Mouse (Mus musculus): ENCODE data around the gene 6430571L13Rik.
A peak's percentile ranks its signal among the peaks of the same experiment; 100 is the strongest.
"Not testable (repeated sequence)": the region's sequence is repeated elsewhere in the genome, so short reads cannot be mapped to it uniquely, and the experiment has no call there.

Gene 6430571L13Rik

DNA sequence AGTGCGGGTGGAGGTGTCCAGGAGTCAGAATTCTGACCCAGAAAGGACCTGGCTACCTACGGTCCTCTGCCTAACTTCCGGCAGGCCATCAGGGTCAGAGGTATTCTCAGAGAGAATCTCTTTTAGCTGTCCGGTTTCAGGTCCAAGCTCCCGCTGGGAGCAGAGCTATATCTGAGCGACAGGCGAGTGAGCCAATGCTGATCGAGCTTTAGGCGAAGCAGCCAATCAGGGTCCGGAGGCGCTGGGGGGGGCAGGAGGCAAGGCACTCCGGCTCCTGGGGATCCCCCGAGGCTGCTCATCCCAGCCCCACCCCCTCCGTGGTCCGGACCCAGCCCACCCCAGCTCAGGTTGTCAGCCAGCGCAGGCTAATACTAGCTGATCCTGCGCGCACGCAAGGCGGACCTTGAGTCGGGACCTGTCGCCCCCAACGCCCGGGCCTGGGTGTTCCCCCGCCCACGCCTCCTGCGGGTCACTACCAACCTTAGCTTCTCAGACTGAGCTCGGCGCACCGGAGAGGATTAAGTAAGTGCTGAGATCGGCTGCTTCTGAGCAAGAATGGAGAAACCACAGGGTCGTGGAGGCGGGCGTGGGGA, at the start of gene 6430571L13Rik:
TSS of gene 6430571L13Rik (plus strand) at position 336 of the 593 bp plus-strand sequence.
- DNase-seq (ENCODE audit: low read depth) = peak; percentile 63

DNA sequence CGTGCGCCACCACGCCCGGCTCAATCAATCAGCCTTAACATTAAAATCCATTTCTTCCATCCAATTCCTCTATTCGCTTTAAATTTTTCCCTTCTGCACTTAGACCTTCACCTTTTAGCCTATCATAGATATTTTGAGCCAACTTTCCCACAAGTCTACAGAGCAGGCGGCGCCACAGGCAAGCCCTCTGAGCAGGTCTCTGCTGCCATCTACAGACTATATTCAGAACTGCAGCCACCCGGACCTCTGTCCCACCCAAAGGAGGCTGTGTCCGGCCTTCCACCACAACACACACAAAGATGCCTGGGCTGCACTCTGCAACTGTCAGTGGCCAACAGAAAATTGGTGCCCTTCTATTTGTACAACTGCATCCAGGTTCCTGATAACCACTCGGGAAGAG, 49.5 kb upstream of the 6430571L13Rik start:
- no peak for DNase-seq (ENCODE audit: low read depth)

DNA sequence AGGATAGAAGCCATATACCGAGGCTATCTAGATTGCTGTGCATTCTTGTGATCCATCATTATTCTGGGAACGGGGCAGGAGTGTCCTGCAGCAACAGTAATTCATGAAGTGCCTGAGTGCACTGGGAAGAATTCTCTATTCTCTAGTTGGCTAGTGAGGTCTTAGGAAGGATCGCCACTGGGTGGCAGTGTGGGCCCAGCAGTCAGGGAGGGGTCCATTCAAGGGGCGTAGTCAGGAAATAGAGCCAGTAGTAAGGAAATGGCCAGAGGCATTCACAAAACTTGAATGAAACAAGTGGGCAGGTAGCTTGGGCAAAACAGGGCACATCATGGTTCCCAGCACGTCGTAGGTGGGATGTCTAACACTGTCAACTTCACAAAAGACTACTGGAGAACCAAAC, 46.2 kb upstream of the 6430571L13Rik start:
- no peak for DNase-seq (ENCODE audit: low read depth)

DNA sequence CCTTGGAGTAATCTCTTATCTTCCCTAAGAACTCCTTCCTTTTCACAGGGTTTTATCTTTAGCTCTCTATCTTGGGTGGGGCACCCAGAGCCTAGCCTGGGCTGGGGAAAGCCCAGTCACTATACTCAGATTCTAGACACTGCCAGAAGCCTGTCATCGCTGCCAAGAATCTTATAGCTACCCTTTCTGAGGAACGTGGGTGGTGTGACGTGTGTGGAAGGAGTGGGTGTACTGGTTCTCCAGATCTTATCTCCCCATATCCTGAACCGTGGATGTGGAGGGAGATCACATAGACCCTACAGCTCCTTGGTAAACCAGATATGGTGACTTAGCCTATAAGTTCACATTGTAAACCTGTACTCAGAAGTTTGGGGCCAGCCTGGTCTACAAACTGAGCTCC, 44.8 kb upstream of the 6430571L13Rik start:
- DNase-seq (ENCODE audit: low read depth) = no peak

DNA sequence AAGGTAGTCTGAATTCAATTTTAAA, 44.6 kb upstream of the 6430571L13Rik start, which contains the start of gene Cish:
TSS of gene Cish (plus strand) at position 11 of the 25 bp plus-strand sequence.
- DNase-seq (ENCODE audit: low read depth) = no peak

DNA sequence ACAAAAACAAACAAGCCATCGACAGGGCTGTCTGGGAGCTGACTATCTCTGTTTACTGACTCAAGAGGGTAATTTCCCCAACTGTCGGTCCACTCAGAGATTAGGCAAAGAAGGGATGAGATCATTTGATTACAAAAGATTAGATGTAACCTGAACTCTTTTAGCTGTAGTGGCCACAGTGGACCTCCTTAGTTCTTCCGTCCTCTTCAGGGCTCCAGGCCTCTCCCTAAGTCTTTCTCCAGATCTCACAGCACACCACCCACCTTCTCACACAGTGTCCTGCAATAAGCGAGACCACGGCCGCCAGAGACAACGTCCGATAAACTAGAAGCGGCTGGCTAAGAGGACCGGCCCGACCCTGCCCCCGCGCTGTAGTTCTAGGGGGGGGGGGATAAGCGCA, 44.4 kb upstream of the 6430571L13Rik start:
- no peak for DNase-seq (ENCODE audit: low read depth)

DNA sequence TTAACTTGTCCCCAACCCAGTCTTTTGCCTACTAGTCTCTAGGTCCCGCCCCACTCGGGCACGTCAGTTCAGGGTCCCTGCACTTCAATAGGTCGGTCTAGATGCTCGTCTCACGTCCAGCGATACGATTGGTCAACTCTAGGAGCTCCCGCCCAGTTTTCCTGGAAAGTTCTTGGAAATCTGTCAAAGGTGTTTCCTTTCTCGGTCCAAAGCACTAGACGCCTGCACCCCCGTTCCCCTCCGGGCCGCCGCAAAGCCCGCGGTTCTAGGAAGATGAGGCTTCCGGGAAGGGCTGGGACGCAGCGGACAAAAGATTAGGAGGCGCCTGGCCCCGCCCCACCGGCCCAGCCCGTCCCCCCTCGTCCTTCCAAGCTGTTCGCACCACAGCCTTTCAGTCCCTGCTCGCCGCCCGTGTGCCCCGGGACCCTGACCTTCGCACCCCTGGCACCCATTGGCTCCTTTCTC, 43.9 kb upstream of the 6430571L13Rik start:
- peak; percentile 78 for DNase-seq (ENCODE audit: low read depth)

DNA sequence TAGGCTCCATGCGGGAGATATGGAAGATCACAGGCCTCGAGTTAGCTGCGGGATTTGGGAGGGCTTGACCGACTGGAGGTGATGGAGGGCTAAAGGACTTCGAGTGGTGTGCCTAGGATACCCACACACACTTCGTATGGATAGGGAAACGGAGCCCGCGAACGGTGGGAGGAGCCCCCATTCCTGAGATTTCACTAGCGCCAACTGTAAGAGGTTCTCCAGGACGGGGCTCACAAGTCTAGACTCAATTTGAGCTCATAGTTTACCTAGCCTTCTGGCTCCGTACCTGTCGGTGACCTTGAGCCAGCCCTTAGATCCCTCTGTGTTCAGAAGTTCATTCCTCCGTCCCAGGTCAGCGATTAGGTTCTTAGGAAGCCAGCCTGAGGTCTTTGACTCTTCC, 43.3 kb upstream of the 6430571L13Rik start:
- DNase-seq (ENCODE audit: low read depth) = no peak

DNA sequence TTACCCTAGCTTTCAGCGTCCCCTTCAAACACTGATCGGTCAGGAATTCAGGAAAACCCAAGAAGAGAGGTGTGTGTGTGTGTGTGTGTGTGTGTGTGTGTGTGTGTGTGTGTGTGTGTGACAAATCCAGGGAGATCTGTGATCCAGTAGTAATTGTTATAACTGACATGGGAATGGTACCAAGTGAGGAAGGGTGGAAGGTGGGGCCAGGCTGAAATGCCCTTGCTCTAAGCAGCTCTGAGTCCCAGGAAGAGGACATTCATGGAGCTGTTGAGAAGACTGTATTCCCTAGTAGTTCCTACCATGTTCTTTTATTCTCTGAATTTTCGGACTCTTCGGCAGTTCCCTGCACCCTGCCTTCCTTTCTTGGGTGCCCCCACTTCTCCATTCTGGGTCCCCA, 42.7 kb upstream of the 6430571L13Rik start:
- no peak for DNase-seq (ENCODE audit: low read depth)

DNA sequence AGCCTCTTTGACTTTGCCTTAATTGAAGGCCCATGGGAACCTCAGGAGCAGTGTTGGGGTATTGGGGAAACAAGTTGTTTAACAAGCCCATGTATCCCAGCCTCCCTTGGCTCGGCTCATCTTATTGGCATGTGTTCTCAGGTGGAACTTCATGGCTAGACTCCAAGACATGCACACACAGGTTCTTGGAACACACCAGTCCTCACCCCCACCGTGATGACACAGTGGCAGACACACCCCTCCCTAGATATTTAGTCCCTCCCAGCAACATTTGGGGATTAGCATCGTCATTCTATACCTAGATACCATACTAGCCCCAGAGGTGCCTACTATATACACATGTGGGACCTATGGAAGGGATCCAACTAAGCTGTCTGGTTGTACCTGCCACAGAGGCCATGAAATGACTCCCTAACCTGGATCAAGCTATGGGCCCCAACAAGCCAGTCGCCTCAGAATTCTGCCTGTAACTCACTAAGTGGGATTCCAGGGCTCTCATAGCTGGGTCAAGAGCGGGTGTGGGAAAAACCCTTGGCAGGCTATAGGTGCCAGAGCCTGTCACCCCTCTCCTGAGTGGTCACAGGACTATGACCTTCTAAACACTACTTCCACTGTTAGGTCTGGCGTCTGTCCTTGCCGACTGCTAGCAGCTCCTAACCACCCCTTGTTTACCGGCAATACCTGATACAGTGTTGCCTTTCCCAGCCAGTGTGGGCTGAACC, 42.2 kb upstream of the 6430571L13Rik start:
- DNase-seq (ENCODE audit: low read depth) = no peak

DNA sequence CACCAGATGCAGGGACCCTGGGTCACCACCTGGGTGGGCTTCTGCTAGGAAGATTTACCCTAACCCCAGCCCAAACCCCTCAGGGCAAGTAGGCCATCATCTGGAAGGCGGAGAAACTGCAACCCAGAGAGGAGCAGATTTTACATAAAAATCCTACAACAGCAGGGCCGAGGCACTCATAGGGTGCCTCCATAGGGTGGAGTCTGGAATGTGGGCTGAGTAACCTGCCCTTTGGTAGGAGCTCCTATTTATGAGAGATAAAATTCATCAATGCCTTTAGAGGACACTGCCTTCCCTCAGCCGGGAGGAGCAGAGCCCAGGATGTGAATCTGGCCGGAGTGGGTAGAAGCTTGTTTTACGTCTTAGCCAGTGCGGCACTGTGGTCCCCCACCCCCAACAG, 41.5 kb upstream of the 6430571L13Rik start:
- no peak for DNase-seq (ENCODE audit: low read depth)

DNA sequence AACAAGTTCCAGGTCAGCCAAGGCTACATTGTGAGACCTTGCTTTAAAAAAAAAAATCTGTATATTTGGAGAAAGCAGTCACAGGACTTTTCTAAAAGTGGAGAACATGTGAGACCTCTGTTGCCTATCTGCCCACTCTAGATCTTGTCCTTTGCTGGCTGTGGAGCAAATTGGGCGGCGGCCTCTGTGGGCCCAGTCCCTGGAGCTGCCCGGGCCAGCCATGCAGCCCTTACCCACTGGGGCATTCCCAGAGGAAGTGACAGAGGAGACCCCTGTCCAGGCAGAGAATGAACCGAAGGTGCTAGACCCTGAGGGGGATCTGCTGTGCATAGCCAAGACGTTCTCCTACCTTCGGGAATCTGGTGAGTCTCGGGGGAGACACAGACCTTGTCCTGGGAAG, 40.6 kb upstream of the 6430571L13Rik start:
- no peak for DNase-seq (ENCODE audit: low read depth)

DNA sequence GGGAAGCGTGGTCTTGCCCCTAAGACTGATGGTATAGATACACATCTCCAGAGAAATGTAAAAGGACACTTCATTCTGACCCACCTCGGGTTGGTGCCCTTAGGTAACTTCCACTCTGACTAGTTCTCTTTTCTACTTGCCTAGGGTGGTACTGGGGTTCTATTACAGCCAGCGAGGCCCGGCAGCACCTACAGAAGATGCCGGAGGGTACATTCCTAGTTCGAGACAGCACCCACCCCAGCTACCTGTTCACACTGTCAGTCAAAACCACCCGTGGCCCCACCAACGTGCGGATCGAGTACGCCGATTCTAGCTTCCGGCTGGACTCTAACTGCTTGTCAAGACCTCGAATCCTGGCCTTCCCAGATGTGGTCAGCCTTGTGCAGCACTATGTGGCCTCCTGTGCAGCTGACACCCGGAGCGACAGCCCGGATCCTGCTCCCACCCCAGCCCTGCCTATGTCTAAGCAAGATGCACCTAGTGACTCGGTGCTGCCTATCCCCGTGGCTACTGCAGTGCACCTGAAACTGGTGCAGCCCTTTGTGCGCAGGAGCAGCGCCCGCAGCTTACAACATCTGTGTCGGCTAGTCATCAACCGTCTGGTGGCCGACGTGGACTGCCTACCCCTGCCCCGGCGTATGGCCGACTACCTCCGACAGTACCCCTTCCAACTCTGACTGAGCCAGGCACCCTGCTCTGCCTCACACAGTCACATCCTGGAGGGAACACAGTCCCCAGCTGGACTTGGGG, 40.0 kb upstream of the 6430571L13Rik start:
- no peak for DNase-seq (ENCODE audit: low read depth)

DNA sequence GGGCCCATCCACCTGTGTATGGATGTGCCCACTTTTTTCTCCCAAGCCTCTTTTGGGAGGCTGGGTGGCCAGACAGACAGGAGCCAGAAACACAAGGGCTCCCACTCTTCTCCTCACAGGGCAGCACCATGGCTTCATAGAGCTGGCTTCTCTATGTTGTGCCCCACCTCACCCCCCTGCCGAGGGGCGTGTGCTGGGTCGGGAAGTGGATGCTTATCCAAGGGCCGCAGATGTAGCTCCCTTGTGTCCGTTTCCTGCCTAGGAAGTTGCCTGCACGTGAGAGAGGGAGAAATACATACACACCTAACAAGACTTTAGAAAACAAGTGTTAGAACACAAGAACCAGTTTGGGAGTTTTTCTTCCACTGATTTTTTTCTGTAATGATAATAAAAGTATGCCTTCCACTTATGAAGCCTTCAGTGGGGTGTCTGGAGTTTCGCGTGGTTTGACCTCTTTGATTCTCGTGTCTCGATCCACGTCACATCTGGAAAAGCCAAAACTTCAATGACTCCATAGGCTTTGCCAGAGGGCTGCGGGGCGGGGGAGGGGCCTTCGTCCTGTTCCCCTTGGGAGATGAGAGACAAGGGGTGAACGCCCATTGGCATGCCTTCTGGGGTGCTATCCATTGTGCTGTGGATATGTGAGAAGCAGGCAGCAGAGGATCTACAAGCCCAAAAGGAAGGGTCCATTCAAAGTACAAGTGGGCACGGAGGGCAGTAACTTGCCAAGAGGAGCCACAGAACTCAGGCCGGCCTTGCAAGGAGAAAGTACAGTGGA, 38.7 kb upstream of the 6430571L13Rik start:
- DNase-seq (ENCODE audit: low read depth) = no peak

DNA sequence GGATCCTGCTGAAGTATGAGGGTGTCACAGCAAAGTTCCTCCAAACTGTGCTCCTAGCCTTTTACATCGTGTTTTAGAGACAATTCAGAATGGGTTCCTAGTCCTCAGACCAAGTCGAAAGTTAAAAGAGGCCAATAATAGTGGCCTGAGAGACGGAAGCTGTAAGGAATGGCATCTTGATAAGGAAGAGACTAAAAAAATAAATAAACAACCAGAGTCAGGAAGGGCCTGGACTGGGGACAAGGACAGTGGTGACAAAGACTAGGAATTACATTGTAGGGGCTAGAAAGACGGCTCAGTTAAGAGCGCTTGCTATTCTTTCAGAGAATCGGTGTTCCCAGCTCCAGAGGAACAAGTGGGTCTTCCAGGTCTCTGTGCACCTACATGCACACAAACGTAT, 37.8 kb upstream of the 6430571L13Rik start:
- DNase-seq (ENCODE audit: low read depth) = no peak

DNA sequence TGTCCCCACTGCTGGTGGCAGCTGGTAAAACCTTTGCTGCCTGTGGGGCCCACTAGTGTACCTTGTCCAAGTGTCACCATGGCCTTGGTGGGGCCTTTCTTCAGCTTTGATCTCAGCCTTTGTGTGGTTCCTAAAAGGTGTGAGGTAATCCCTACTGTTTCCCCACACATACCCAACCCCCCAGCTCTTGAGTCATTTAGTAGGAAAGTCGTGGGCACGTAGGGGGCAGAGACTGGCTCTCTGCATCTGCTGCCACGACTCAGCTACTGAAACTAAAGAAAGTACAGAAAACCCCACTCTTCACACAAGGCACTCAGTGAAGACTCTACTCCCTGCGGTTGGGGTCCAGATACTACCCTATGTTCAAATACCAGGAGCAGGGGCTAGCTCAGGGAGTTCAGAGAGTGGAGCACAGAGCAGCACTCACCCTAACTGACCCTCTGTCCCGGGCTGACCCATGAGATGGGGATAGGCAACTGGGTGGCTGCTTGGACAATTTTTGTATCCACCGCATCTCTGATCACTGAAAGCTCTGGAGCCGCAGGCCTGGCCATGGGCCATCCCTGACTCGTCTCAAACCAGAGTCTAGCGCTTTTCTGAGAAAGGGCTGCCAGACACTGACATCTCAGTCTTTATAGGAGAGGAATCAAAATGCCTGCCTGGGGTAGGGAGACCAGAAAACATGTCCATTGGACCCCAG, 37.1 kb upstream of the 6430571L13Rik start:
- no peak for DNase-seq (ENCODE audit: low read depth)

DNA sequence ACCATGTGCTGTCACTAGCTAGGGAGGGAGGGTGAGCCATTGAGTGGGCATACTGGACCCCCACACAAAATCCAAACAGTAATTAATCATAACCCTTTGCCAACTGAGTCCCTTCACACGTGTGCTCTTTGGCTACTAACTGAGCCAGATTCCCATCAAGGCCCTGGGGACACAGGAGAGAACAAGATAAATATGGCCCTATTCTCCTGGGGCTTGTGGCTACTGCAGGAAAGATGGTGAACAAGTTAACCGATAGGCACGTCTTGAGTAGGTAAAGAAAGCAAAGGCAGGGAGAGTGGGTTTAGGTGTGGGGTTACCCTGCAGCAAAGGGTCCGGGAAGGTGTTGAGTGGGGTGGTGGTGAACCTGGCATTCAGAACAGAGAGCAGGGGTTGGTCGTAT, 36.5 kb upstream of the 6430571L13Rik start:
- no peak for DNase-seq (ENCODE audit: low read depth)

DNA sequence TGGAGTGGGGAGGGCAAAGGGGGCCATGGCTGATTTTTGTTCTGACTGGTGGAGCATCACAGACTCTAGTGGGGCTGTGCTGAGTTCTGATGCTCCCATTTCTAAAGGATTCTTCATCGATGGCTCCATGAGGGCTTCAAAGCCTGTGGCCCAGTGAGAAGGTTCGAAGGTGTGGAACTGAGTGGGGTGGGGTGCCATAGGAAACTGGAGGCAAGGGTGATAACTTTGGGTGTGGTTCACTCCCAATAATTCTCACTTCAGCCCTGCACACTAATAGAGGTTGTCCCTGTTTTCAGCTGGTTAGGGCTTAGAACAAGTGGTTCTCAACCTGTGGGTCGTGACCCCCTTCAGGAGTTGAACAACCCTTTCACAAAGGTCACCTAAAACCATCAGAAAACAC, 36.0 kb upstream of the 6430571L13Rik start:
- no peak for DNase-seq (ENCODE audit: low read depth)

DNA sequence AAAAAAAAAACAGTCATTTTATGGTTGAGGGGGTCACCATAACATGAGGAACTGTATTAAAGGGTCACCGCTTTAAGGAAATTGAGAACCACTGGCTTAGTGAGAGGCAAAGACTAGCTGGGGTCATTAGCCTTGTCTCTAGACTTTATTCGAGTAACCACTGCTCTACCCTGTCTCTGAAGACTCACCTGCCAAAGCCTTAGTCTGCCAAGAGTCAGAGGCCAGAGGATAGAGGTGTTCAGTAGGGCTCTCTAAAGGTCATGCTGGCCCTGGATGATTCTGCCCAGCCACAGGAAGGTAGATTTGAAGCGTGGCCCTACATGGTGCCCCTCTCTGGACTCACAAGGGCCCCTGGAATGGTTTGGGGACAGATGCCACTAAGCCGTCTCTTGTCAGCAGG, 35.4 kb upstream of the 6430571L13Rik start:
- DNase-seq (ENCODE audit: low read depth) = no peak

DNA sequence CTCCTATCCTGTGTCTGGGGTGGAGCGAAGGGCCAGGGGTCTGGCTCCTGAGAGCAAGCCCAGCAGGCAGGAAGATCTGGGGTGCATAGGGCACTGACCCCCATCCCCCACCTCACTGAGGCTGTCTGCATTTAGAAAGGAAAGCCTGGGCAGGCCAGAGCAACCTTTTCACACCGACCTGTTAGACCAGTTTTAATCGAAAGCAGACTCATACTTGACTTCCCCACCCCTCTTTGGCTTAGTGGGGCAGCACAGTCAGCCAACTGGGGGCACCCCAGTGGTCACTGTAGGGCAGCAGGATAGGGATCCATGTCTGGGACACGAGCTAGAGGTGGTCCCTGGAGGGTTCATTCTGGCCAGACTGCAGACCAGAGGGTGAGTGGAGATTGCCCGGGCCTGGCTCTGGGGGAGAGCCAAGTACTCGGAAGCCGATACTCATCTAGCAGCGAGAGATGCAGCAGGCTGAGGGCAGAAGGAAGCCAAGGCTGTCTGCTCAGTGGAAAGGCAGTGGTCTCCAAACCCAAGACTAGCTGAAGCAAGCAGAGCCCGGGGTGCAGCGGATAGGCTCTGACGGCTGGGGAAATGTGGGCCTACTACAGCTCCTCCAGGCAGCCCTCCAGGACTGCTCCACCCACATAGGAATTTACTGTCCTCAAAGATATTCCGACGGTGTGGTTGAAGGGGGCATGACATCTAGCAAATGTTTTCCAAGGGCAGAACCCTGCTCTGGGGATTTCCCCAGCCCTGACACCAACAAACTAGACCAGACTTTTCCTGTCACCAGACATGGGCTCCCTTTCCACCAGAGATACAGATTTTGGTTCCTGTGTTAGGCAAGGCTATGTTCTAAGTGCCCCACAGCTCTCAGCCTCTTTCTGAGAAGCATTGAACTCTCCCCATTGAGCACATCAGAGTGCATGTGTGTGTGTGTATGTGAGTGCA, 34.5 kb upstream of the 6430571L13Rik start:
- DNase-seq (ENCODE audit: low read depth) = no peak

DNA sequence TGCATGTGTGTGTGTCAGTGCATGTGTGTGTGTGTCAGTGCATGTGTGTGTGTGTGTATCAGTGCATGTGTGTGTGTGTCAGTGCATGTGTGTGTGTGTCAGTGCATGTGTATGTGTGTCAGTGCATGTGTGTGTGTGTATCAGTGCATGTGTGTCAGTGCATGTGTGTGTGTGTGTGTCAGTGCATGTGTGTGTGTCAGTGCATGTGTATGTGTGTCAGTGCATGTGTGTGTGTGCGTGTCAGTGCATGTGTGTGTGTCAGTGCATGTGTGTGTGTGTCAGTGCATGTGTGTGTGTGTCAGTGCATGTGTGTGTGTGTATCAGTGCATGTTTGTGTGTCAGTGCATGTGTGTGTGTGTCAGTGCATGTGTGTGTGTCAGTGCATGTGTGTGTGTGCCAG, 33.7 kb upstream of the 6430571L13Rik start:
- not testable (repeated sequence) for DNase-seq (ENCODE audit: low read depth)

All from fibroblast of lung, adult 2 months (primary cell).